Mouse (Mus musculus) stomach, embryonic 14.5 days (tissue): ENCODE results near the gene 1700056E22Rik. TPM values are rescaled to one million over a fixed set of nuclear protein-coding genes. Genes with fewer than 3 reads are reported as not detected.

Experiments used
- ATAC-seq: fragments of 200-750 bp; cut with Nextera tagmentation; 2 replicates; pipeline ENCODE4 v1.8.0; 2017; ENCODE audit warnings: low read depth, moderate TSS enrichment; ENCODE audit not compliant: insufficient number of reproducible peaks, insufficient read depth, low FRiP score
- H3K27ac ChIP-seq: fragments of 300-500 bp; sonication (generic); 2 replicates; pipeline ENCODE4 v1.5.1; 2014; ENCODE audit warnings: mild to moderate bottlenecking, low read length, moderate library complexity, mixed read lengths
- H3K27me3 ChIP-seq: fragments of 300-500 bp; sonication (generic); 2 replicates; pipeline ENCODE4 v1.6.1; 2014; ENCODE audit warnings: low read length, control low read depth, mixed read lengths; ENCODE audit not compliant: control insufficient read depth, insufficient read depth
- H3K36me3 ChIP-seq: fragments of 300-500 bp; sonication (generic); 2 replicates; pipeline ENCODE4 v1.6.1; 2014; ENCODE audit warnings: mild to moderate bottlenecking, control low read depth, low read length, moderate library complexity, mixed read lengths; ENCODE audit not compliant: control insufficient read depth, insufficient read depth
- H3K4me1 ChIP-seq: fragments of 300-500 bp; sonication (generic); 2 replicates; pipeline ENCODE4 v1.6.1; 2014; ENCODE audit warnings: low read length, control low read depth, mixed read lengths; ENCODE audit not compliant: control insufficient read depth, insufficient read depth
- H3K4me2 ChIP-seq: fragments of 300-500 bp; sonication (generic); replicated peaks from 2 replicates; pipeline ENCODE4 v1.6.1; 2014; ENCODE audit warnings: low read depth, low read length, control low read depth
- H3K4me3 ChIP-seq: fragments of 300-500 bp; sonication (generic); 2 replicates; pipeline ENCODE4 v1.5.1; 2014; ENCODE audit warnings: low read depth, low read length, control low read depth
- H3K9ac ChIP-seq: fragments of 300-500 bp; sonication (generic); replicated peaks from 2 replicates; pipeline ENCODE4 v1.6.1; 2014; ENCODE audit warnings: low read depth, mild to moderate bottlenecking, control low read depth, low read length, moderate library complexity, mixed read lengths
- H3K9me3 ChIP-seq: fragments of 300-500 bp; sonication (generic); 2 replicates; pipeline ENCODE4 v1.6.1; 2016; ENCODE audit warnings: low read depth, low read length, control low read depth; ENCODE audit not compliant: control insufficient read depth
- WGBS: fragments of 180-500 bp; shearing (Covaris S2); extraction: QIAGEN DNeasy Blood & Tissue Kit; methylation state at CpG from one replicate; pipeline ENCODE4 v1.1.7; 2014; 5-methylcytosine and 5-hydroxymethylcytosine counted together
- polyA plus RNA-seq: library from polyadenylated mRNA; unstranded; fragments of >200 nt; fragmentation: Nextera tagmentation; extraction: Ambion mirVana; gene quantifications from 2 replicates; pipeline ENCODE4 v1.2.1, GENCODE M21; 2014

The 1700056E22Rik gene
- polyA plus RNA-seq, 1 experiment from 2014 or later = 0.61 TPM

- 86% methylated on average over 2 of the region's 2 CpGs for WGBS
- Histone ChIP-seq H3K4me2 (no peak overlapping the region), H3K9ac (no peak overlapping the region), H3K36me3 (no peaks in the 10 kb centered on the region), H3K4me1 (peaks cover 11% of the 10 kb centered on the region; the same call in 1 of the 2 replicates), H3K4me3 (no peak overlapping the region), H3K27ac (no peak overlapping the region), H3K27me3 (no peaks in the 10 kb centered on the region), H3K9me3 (no peaks in the 10 kb centered on the region)
- no peak for ATAC-seq
These were observed 20.1 kb upstream of the 1700056E22Rik start for GRCm38 (mm10) chr1:184054176-184054575.

GRCm38 (mm10) chr1:184053711-184054110 lies 19.6 kb upstream of the 1700056E22Rik start:
- H3K4me3 ChIP-seq = no peak overlapping the region
- ATAC-seq = no peak
- H3K27me3 ChIP-seq = no peaks in the 10 kb centered on the region
- no peaks in the 10 kb centered on the region for H3K36me3 ChIP-seq
- H3K4me1 ChIP-seq = peaks cover 11% of the 10 kb centered on the region; the same call in 1 of the 2 replicates
- WGBS = 74% methylated on average over 4 of the region's 4 CpGs
- H3K9ac ChIP-seq = no peak overlapping the region
- H3K4me2 ChIP-seq = no peak overlapping the region
- no peaks in the 10 kb centered on the region for H3K9me3 ChIP-seq
- H3K27ac ChIP-seq = no peak overlapping the region

DNA sequence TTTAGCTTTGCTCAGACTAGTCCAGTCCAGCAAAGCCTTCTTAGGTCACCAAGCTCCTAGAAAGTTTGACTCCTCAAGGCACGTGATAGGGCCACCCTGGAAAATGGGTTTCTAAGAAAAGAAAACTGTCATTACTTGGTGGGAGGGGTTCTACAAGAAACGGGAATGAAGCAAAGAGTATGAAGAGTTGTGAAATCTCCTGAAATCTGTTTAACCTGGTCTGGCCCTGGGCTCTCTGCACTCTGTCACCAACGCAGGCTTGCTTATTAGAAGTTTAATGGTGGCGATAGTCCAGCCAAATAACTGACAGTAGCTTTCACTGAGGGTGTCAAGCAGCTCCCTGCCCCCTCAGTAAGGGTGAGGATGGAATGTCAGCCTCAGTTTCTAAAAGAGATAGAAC lies 19.0 kb upstream of the 1700056E22Rik start:
- ATAC-seq = no peak
- WGBS = 72% methylated on average over 4 of the region's 4 CpGs
- no peak overlapping the region for H3K27ac ChIP-seq
- no peaks in the 10 kb centered on the region for H3K9me3 ChIP-seq
- H3K27me3 ChIP-seq = no peaks in the 10 kb centered on the region
- H3K36me3 ChIP-seq = no peaks in the 10 kb centered on the region
- H3K4me2 ChIP-seq = no peak overlapping the region
- peaks cover 11% of the 10 kb centered on the region; the same call in 1 of the 2 replicates for H3K4me1 ChIP-seq
- H3K9ac ChIP-seq = no peak overlapping the region
- no peak overlapping the region for H3K4me3 ChIP-seq

DNA sequence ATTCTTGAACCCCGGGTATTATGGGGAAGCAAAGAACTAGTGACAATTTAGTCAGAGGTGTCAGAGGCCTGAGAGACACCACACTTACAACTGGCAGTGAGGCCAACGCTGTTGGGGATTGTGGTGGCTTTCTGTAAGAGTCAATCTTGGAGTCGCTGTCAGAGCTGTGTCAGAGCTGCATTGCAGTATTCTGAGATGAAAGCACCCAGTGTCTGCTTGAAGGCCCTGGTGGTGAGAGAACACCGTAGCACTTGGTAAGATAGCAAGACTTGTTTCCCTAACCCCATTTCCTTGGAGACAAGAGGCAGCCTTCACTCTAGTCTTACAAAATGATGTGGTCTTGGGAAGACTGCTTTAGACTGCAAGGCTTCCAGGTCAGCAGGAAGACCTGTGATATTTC lies 18.2 kb upstream of the 1700056E22Rik start:
- Histone ChIP-seq H3K36me3 (no peaks in the 10 kb centered on the region), H3K4me2 (no peak overlapping the region), H3K9ac (no peak overlapping the region), H3K4me3 (no peak overlapping the region), H3K9me3 (no peaks in the 10 kb centered on the region), H3K27me3 (no peaks in the 10 kb centered on the region), H3K27ac (no peak overlapping the region), H3K4me1 (peaks cover 11% of the 10 kb centered on the region; the same call in 1 of the 2 replicates)
- 64% methylated on average over 4 of the region's 4 CpGs for WGBS
- ATAC-seq = no peak

GRCm38 (mm10) chr1:184051824-184052223 lies 17.7 kb upstream of the 1700056E22Rik start:
- Histone ChIP-seq H3K4me1 (peaks cover 11% of the 10 kb centered on the region; the same call in 1 of the 2 replicates), H3K9me3 (no peaks in the 10 kb centered on the region), H3K4me2 (no peak overlapping the region), H3K36me3 (no peaks in the 10 kb centered on the region), H3K27ac (no peak overlapping the region), H3K9ac (no peak overlapping the region), H3K4me3 (no peak overlapping the region), H3K27me3 (no peaks in the 10 kb centered on the region)
- 0 out of 2 replicates have a peak, but pooled peaks have one; percentile 23 for ATAC-seq
- 12% methylated on average over 6 of the region's 6 CpGs for WGBS

GRCm38 (mm10) chr1:184051286-184051685 lies 17.2 kb upstream of the 1700056E22Rik start:
- no peak overlapping the region for H3K4me2 ChIP-seq
- 41% methylated on average over 1 of the region's 1 CpGs for WGBS
- no peak overlapping the region for H3K27ac ChIP-seq
- no peak overlapping the region for H3K9ac ChIP-seq
- H3K27me3 ChIP-seq = no peaks in the 10 kb centered on the region
- H3K4me1 ChIP-seq = peaks cover 11% of the 10 kb centered on the region; the same call in 1 of the 2 replicates
- no peaks in the 10 kb centered on the region for H3K36me3 ChIP-seq
- no peak overlapping the region for H3K4me3 ChIP-seq
- no peak for ATAC-seq
- no peaks in the 10 kb centered on the region for H3K9me3 ChIP-seq

DNA sequence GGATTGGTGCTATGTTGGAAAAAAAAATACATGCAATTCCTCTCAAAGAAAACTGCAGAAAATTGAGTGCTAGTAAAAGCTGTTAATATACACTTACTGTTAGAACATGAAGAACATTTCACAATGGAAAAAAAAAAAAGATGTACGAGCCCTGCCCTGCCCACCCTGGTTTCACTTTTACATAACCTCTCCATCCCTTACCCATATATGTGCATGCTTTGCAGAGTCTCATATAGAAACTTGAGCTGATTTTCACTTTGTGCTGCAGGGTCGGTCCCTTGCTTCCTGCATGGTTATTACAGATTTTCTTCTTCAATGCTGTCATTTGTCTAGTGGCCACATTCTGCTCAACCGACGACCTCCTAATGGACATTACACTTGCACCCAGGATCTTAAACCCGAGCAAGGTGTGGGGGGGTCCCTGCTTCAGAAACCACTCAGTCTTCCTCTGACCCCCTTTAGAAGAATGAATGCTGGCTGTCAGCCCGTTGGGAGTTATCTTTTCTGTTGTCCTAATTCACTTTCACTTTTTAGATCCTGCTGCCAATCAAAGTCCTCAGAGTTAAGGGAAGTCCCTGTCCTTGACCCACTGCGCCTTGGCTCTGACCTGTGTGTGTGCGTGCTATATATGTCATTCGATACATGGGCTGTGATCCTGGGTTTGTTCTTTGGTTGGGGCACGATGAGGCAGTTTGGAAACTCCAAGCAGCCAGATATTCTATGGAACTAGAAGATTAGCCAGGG lies 14.7 kb upstream of the 1700056E22Rik start:
- Histone ChIP-seq H3K27ac (no peak overlapping the region), H3K9ac (no peak overlapping the region), H3K4me1 (peaks cover 11% of the 10 kb centered on the region; the same call in 1 of the 2 replicates), H3K4me2 (no peak overlapping the region), H3K27me3 (no peaks in the 10 kb centered on the region), H3K4me3 (no peak overlapping the region), H3K9me3 (no peaks in the 10 kb centered on the region), H3K36me3 (no peaks in the 10 kb centered on the region)
- 53% methylated on average over 10 of the region's 10 CpGs for WGBS
- no peak for ATAC-seq

- H3K4me1 ChIP-seq = peaks cover 9% of the 10 kb centered on the region; the same call in 1 of the 2 replicates
- H3K27ac ChIP-seq = no peak overlapping the region
- H3K4me3 ChIP-seq = no peak overlapping the region
- no peak for ATAC-seq
- H3K36me3 ChIP-seq = no peaks in the 10 kb centered on the region
- no peak overlapping the region for H3K4me2 ChIP-seq
- H3K9me3 ChIP-seq = no peaks in the 10 kb centered on the region
- no peak overlapping the region for H3K9ac ChIP-seq
- H3K27me3 ChIP-seq = no peaks in the 10 kb centered on the region
- WGBS = 85% methylated on average over 9 of the region's 9 CpGs
These were observed 13.7 kb upstream of the 1700056E22Rik start for GRCm38 (mm10) chr1:184047818-184048217.
